Mouse (Mus musculus): ENCODE results near the gene Ralgps1.

DNA sequence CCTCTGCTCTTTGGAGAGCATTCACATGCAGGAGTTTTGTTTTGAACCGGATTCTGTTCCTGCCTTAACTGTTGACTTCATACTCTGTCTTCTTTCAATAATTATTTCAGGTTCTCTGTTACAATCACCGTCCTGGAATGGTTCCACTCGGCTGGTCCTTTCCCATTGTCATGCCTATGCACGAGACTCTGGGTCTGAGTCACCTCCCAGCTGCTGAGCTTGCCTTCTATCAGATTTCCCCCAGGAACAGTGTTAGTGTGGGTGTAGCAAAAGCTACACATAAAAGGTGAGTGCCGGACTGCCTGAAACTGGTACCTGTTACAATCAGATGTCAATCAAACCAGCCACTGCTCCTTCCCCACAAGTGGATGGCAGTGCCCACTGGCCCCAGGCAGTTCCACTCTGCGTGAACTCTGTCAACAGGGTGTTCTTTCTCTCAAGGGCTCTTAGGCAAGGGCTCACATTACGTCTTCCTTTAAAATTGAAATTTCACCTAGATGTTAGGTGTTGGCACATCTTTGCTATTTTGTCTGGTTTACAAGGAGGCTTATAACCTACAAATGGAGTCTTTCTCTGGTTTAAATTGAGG lies 13.9 kb downstream of the Ralgps1 start:
- TF ChIP-seq POLR2A (IDR thresholded peaks at IDR 0.05; ENCODE audit: borderline replicate concordance, extremely low read depth, low read depth, low read length) (no peak), CTCF (IDR thresholded peaks at IDR 0.05; ENCODE audit: insufficient read depth, low read length) (no peak)

All from lung, adult 2 months (tissue).